Mouse (Mus musculus) myocyte (in vitro differentiated cells): Measurements from ENCODE around the gene Calhm1. TPM values are rescaled to one million over a fixed set of nuclear protein-coding genes. Genes with fewer than 3 reads are reported as not detected.
A peak's percentile ranks its signal among the peaks of the same experiment; 100 is the strongest.

Experiments used
- H3K27me3 ChIP-seq: one replicate; pipeline ENCODE4 v1.6.1; 2011; ENCODE audit not compliant: control insufficient read depth, insufficient read depth, insufficient read length
- H3K36me3 ChIP-seq: one replicate; pipeline ENCODE4 v1.6.1; 2011; ENCODE audit not compliant: control insufficient read depth, insufficient read depth
- H3K4me2 ChIP-seq: one replicate; pipeline ENCODE4 v1.6.1; 2011; ENCODE audit warnings: low read depth, control low read depth
- H3K4me3 ChIP-seq: one replicate; pipeline ENCODE4 v1.5.1; 2011; ENCODE audit warnings: mild to moderate bottlenecking, control low read depth, moderate library complexity
- H3K79me2 ChIP-seq: one replicate; pipeline ENCODE4 v1.6.1; 2011; ENCODE audit not compliant: control insufficient read depth, insufficient read depth
- H3ac ChIP-seq: one replicate; pipeline ENCODE4 v1.6.1; 2011; ENCODE audit not compliant: control insufficient read depth, insufficient read length
- CEBPB ChIP-seq: IDR thresholded peaks from 2 replicates; pipeline ENCODE4 v1.6.1; 2011; ENCODE audit warnings: mild to moderate bottlenecking, moderate library complexity; ENCODE audit not compliant: poor library complexity, insufficient read depth, severe bottlenecking
- E2F4 ChIP-seq: IDR thresholded peaks from one replicate; pipeline ENCODE4 v1.6.1; 2011; ENCODE audit warnings: mild to moderate bottlenecking, control low read depth, moderate library complexity; ENCODE audit not compliant: insufficient read depth
- MAX ChIP-seq: IDR thresholded peaks from one replicate; pipeline ENCODE4 v1.6.1; 2011; ENCODE audit warnings: low read depth, mild to moderate bottlenecking, control low read depth
- MYOD1 ChIP-seq, 3 experiments: IDR thresholded peaks; one replicate each; pipeline ENCODE4 v1.6.1; 2011; ENCODE audit warnings: control low read depth in 2 of 3, low read depth in 2 of 3, mild to moderate bottlenecking in 2 of 3, moderate library complexity in 1 of 3; ENCODE audit not compliant: insufficient read length in 2 of 3, control insufficient read depth in 1 of 3
- MYOG ChIP-seq, 3 experiments: IDR thresholded peaks; one replicate each; pipeline ENCODE4 v1.6.1; 2011; ENCODE audit warnings: control low read depth in 2 of 3, low read depth in 2 of 3, mild to moderate bottlenecking in 2 of 3; ENCODE audit not compliant: insufficient read length in 2 of 3, control insufficient read depth in 1 of 3, insufficient read depth in 1 of 3
- POLR2A ChIP-seq: IDR thresholded peaks from one replicate; pipeline ENCODE4 v1.6.1; 2011; ENCODE audit warnings: low read depth, mild to moderate bottlenecking, control low read depth, moderate library complexity; ENCODE audit not compliant: insufficient read length
- POLR2AphosphoS2 ChIP-seq: IDR thresholded peaks from one replicate; pipeline ENCODE4 v1.6.1; 2011; ENCODE audit warnings: low read depth, control low read depth; ENCODE audit not compliant: insufficient read length
- REST ChIP-seq: IDR thresholded peaks from one replicate; pipeline ENCODE4 v1.6.1; 2011; ENCODE audit warnings: mild to moderate bottlenecking, control low read depth, moderate library complexity; ENCODE audit not compliant: insufficient read depth, insufficient read length
- SRF ChIP-seq: IDR thresholded peaks from one replicate; pipeline ENCODE4 v1.6.1; 2011; ENCODE audit warnings: low read depth; ENCODE audit not compliant: control insufficient read depth, insufficient read length
- TCF12 ChIP-seq: IDR thresholded peaks from one replicate; pipeline ENCODE4 v1.6.1; 2011; ENCODE audit warnings: mild to moderate bottlenecking, control low read depth; ENCODE audit not compliant: poor library complexity, insufficient read depth, severe bottlenecking
- TCF3 ChIP-seq: IDR thresholded peaks from one replicate; pipeline ENCODE4 v1.6.1; 2011; ENCODE audit warnings: low read depth, control low read depth; ENCODE audit not compliant: insufficient read length
- USF1 ChIP-seq: IDR thresholded peaks from one replicate; pipeline ENCODE4 v1.6.1; 2011; ENCODE audit warnings: low read depth, mild to moderate bottlenecking, control low read depth, moderate library complexity
- polyA plus RNA-seq: library from polyadenylated mRNA; unstranded; fragments of >200 nt; fragmentation: generic; extraction: Trizol; gene quantifications from one replicate; pipeline ENCODE4 v1.2.1, GENCODE M21; 2012; ENCODE audit warnings: missing spikeins

The Calhm1 gene
- not detected for polyA plus RNA-seq

DNA sequence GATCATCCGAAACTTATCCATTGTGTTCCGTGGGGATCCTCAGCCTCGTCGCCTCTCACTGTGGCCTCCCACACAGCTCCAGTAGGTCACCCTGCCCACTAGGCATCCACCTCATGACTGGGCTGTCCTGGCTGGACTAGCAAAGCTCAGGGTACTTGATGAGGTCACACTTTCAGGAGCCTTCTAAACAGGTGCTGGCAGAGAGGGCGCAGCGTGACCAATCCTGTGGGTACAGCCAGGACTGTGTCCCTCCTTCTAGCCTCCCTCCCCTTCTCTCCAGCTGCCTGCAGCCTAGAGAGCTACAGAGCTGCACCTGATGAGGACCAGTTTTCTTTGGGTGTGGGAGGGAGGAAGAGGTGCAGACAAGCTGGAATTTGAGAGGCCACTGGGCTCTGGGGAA, at the start of gene Calhm1:
TSS of gene Calhm1 (minus strand) at position 101 of the 400 bp plus-strand sequence.
- no peak for TF ChIP-seq POLR2AphosphoS2
- TF ChIP-seq MAX, result no peak
- TF ChIP-seq USF1, result no peak
- TF ChIP-seq POLR2A, result no peak
- H3K4me3 ChIP-seq, result no peak within 1 kb of the TSS
- H3K36me3 ChIP-seq, result no peaks in the 10 kb centered on the region
- H3K27me3 ChIP-seq, result no peaks in the 10 kb centered on the region
- H3K4me2 ChIP-seq, result no peak within 1 kb of the TSS
- H3K79me2 ChIP-seq, result no peaks in the 10 kb centered on the region
- no peak within 1 kb of the TSS for H3ac ChIP-seq

DNA sequence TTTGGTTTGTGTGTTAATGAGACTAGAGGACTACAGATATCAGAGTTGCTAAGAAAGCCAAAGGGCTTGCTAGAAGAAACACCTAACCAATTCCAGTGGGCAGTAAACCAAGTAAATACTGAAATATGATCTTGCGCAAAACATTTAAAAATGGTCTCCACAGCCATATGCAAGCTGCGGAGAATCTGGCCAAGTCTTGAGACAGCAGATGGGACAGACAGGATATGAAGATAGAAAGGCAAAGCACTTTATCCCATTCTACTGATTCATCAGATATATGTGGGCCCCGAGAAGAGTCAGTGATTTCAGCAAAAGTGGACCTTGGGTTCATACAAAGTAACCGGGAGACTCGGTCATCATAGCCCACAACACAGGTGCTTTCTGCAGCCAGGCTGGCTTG, 48.1 kb upstream of the Calhm1 start:
- Histone ChIP-seq H3ac (no peak overlapping the region), H3K27me3 (no peaks in the 10 kb centered on the region), H3K79me2 (no peaks in the 10 kb centered on the region), H3K4me3 (no peak overlapping the region), H3K36me3 (no peaks in the 10 kb centered on the region), H3K4me2 (no peak overlapping the region)
- no peak for TF ChIP-seq POLR2AphosphoS2

DNA sequence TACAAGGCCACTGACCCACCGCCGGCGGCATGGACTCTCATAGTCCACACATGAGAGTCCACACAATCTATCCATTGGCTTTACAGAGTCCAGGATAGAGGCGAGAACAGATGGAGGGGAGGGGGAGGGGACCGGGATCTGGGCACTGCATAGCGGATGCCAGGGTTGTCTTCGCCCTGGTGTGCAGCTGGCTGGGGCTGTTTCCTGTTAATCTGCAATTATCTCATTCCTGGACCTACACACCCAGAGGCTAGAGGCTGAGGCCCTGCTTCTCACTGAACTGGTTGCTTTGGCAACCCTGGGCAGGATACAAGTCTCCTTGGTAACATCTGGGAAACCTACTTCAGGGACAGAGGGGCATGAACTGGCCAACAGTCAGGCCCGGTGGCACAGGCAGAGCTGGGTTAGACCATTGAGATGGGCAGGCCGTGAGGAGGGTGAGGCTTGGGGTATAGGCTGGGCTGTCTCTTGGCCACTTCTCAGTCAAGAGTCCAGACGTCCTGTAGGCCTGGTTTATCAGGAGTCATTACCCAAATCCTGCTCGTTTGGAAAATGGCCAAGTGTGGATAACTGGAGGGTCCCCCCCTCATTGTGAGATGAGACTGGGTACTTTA, 44.6 kb upstream of the Calhm1 start:
- no peaks in the 10 kb centered on the region for H3K79me2 ChIP-seq
- H3K4me2 ChIP-seq, result no peak overlapping the region
- H3K27me3 ChIP-seq, result no peaks in the 10 kb centered on the region
- no peak overlapping the region for H3ac ChIP-seq
- TF ChIP-seq MYOG (IDR thresholded peaks at IDR 0.05; ENCODE audit: control insufficient read depth in 1 of 3, insufficient read depth in 1 of 3, insufficient read length in 2 of 3, low read depth in 2 of 3) (peak in 1 of 3 experiments; percentile 13), MYOD1 (IDR thresholded peaks at IDR 0.05; ENCODE audit: control insufficient read depth in 1 of 3, insufficient read length in 2 of 3, low read depth in 2 of 3) (no peak)
- H3K36me3 ChIP-seq, result no peaks in the 10 kb centered on the region
- H3K4me3 ChIP-seq, result no peak overlapping the region

DNA sequence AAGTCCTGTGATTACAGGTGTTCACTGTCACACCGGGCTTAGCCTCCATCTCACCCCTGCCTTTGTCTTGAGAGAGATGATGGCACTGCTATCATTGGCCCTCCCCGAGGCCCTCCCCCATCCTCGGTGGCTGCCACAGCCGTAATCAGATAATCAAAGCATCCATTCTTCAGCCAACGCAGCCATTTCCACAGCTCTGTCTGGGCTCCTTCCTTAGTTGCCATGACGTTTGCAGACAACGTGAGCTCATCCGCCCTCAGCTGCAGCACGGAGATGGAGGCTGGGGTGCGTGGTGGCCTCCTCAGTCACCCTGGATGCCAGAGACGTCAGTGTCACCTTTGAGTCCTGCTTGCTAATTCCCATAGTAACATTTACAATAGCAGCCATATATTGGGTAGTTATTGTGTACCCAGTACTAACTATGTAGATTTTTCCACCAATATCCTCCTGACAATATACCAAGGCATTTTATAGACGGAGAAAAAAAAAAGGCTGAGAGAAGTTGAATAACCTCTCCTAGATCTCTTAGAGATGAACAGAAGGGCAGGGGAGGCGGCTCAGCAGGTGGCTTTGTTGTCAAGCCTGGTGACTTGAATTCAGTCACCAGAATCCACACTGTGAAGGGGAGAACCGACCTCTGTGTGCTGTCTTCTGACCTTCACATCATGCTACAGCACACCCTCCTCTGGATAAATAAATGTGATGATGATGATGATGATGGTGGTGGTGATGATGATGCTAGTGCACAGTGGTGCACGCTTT, 42.6 kb upstream of the Calhm1 start:
- no peak overlapping the region for H3K4me3 ChIP-seq
- no peaks in the 10 kb centered on the region for H3K79me2 ChIP-seq
- H3K4me2 ChIP-seq, result no peak overlapping the region
- no peaks in the 10 kb centered on the region for H3K27me3 ChIP-seq
- no peaks in the 10 kb centered on the region for H3K36me3 ChIP-seq
- no peak for TF ChIP-seq USF1
- no peak for TF ChIP-seq MYOD1 (IDR thresholded peaks at IDR 0.05; ENCODE audit: control insufficient read depth in 1 of 3, insufficient read length in 2 of 3, low read depth in 2 of 3)
- TF ChIP-seq E2F4, result no peak
- TF ChIP-seq POLR2A, result no peak
- TF ChIP-seq MAX, result no peak
- no peak for TF ChIP-seq SRF
- TF ChIP-seq REST, result no peak
- TF ChIP-seq TCF3, result no peak
- no peak for TF ChIP-seq CEBPB
- no peak overlapping the region for H3ac ChIP-seq

DNA sequence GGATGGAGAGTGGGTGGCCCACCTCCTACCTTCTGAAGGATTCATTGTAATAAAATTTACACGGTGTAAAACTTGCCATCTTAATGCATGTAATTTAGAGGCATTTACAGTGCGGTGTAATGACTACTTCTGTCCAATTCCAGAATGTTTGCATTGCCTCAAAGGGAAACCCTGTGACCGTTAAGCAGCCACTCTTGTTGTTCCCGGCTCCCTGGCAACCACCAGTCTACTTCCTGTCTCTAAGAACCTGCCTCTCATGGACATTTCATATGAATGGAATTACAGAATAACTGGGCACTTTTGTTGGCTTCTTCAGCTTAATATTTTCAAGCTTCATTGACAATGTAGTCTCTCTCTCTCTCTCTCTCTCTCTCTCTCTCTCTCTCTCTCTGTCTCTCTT, 40.7 kb upstream of the Calhm1 start:
- H3K36me3 ChIP-seq, result no peaks in the 10 kb centered on the region
- no peak overlapping the region for H3ac ChIP-seq
- peaks cover 3% of the 10 kb centered on the region for H3K79me2 ChIP-seq
- no peak for TF ChIP-seq MAX
- no peak for TF ChIP-seq REST
- no peak for TF ChIP-seq SRF
- TF ChIP-seq USF1, result no peak
- TF ChIP-seq POLR2A, result no peak
- TF ChIP-seq E2F4, result no peak
- no peak for TF ChIP-seq MYOD1 (IDR thresholded peaks at IDR 0.05; ENCODE audit: control insufficient read depth in 1 of 3, insufficient read length in 2 of 3, low read depth in 2 of 3)
- no peak for TF ChIP-seq TCF12
- TF ChIP-seq POLR2AphosphoS2, result no peak
- no peak for TF ChIP-seq CEBPB
- TF ChIP-seq MYOG (IDR thresholded peaks at IDR 0.05; ENCODE audit: control insufficient read depth in 1 of 3, insufficient read depth in 1 of 3, insufficient read length in 2 of 3, low read depth in 2 of 3), result no peak
- TF ChIP-seq TCF3, result no peak
- no peaks in the 10 kb centered on the region for H3K27me3 ChIP-seq
- no peak overlapping the region for H3K4me2 ChIP-seq
- H3K4me3 ChIP-seq, result no peak overlapping the region
